Mouse (Mus musculus): ENCODE measurements around the gene Pex5.

The Pex5 gene

DNA sequence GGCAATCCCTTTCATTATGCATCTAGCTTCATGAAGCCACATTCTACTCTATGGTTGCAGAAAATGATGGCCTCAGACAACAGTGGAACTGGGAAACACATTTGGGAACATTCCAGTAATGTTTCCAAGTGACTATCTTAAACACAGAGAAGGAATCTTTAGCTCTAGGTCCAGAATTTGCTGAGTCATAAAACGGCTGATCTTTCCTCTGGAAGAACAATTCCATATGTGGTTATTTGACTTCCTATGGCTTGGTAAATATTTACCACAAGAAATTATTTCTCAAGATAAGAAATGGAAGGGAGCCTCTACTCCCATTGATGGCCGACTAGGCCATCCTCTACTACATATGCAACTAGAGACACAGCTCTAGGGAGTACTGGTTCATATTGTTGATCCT lies 61.6 kb downstream of the Pex5 start:
- DNase-seq: no peak

Measured in thymus, postnatal 14 days (tissue).